Mouse (Mus musculus): ENCODE measurements at regions not wholly inside any gene's neighbourhood (a gene's known extent, or its start where the extent isn't known, plus 50 kb on each side); places are given as distances from the start of the nearest gene placed in this dataset.

DNA sequence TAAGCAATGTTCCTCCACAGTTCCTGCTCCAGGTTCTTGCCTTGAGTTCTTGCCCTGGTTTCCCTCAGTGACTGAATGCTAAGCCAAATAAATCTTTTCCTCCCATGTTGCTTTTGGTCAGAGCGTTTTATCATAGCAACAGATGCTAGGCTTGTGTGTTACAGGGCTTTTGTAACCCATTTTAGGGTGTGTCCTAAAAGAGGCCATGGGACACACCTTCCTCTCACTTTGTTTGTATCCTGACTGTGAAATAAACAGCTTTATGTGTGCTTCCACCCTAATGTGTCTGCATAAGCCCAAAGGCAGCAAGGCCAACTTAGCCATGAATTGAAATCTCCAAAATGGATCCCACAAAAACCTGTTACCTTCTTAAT is 53.9 kb upstream of the Parp11 start:
- intact Hi-C loops (cut with DNase I): no loop called here
- DNase-seq: no peak
- no peak for TF ChIP-seq CTCF (IDR thresholded peaks at IDR 0.05)

DNA sequence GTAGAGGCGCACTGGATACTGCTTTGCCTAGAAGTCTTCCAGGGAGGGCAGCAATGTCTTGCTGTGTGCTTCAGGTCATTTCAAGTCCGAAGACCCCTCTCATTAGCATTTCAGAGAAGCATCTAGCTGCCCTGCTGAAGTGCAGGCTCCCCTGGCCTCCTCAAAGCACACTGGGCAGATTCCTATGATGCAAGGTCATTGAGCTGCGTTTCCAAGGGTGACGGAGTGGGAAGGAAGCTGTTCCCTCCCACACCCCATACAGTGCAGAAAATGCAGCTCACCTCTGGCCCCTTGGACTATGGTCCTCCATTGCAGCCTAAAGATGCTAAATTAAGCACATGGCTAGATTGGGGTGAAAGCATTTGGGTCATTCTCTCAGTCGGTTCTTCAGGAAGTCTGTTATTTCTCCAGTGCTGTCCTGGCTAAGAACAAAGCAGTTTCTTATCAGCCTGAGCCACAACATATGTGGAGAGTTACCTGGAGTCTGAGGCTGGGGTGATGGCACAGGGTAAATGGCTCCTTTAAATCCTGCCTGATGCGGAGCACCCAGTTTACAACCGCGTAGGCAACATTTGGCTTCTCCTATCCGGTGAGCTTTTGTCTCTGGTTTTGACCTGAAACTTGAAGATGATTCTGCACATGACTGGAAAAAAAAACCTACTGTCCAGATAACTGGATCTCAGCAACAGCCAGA is 52.6 kb upstream of the Parp11 start:
- intact Hi-C loops (cut with DNase I): no loop called here
- DNase-seq: no peak
- no peak for TF ChIP-seq CTCF (IDR thresholded peaks at IDR 0.05)

More for the DNA sequence above, 53.9 kb upstream of the Parp11 start:
- no peak overlapping the region for H3K4me3 ChIP-seq
- H3K27ac ChIP-seq: no peak overlapping the region

More for the DNA sequence above, 52.6 kb upstream of the Parp11 start:
- Histone ChIP-seq H3K4me3 (no peak overlapping the region), H3K27ac (no peak overlapping the region)

Measured in gastrocnemius, adult 2 months (tissue).